Mouse (Mus musculus) kidney, adult 8-10 months (tissue): ENCODE data around the gene Mettl5.

Source experiments
- DNase-seq, 2 experiments: peaks; one replicate each; pipeline ENCODE4 v3.0.0; 2022

The Mettl5 gene

DNA sequence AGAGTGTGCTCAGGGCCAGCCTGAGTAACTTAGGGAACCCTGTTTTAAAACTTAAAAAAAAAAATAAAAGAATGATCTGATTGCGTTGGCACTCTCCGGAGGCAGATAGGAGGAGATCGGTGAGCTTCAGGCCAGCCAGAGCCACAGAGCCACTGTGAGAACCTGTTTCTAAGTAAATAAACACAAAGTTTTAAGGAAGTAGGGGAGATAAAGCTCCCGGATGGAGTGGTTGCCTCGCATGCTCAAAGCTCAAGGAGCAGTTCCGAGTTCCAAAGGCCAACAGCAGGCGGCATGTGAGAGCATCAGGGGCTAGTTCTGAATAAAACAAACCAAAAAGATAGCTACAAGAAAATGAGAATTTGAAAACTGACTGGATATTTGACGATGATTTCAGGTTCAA is 29.0 kb downstream of the Mettl5 start:
- DNase-seq, result peak in 1 of 2 experiments; percentile 9

GRCm38 (mm10) chr2:69851427-69852058 is 33.9 kb downstream of the Mettl5 start:
- DNase-seq, result no peak

DNA sequence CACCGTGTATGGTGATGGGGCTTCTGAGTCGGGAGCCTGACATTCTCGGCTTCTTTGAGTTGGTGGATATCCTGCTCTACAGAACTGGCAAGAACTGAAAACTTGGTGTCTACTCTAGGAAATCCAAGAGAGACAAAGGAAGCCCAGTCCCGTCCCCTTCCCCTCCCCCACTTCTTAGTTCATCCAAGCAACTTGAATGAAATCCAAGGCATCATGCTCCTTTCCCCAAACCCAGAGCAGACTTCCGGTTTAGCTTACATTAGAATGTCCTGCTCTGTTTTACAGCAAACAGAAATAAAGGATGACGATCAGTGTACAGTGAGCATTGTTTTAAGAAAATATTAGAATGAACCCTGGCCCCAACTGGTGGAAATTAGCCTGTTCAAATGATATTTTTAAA is 36.2 kb downstream of the Mettl5 start:
- DNase-seq, result peak in 1 of 2 experiments; percentile 7

DNA sequence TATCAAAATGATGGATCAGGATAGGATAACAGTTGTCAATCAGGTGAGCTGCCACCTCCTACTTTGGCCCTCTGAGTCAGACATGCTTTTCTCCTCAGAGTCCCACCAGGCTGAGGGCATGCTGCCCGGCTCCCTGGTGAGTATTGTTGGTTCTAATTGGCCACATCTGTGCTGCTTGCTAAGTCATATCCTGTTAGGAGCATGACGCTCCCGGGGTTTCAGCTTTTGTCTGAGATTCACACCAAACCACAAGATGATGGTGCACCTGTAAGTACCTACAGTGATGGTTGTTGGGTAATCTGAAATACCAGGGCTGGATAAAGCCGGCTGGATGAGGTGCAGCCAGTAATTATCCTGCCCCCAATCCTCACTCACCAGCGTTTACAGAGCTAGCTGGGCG is 45.2 kb downstream of the Mettl5 start:
- no peak for DNase-seq

DNA sequence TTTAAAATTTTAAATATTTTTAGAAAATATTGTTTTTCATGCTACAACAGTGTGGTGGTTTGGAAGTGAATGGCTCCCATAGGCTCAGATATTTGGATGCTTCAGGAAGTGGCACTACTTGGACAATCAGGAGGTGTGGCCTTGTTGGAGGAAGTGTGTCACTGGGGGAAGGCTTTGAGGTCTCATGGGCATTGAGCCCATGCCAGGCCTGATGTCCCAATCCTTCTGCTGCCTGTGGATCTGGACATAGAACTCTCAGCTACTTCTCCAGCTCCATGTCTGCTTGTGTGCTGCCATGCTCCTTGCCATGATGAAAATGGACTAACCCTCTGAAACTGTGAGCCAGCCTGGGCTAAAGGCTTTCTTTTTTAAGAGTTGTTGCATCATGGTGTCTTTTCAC is 46.7 kb downstream of the Mettl5 start:
- no peak for DNase-seq

- no peak for DNase-seq
Observed at GRCm38 (mm10) chr2:69837996-69838395, 47.4 kb downstream of the Mettl5 start.

- DNase-seq, result no peak
Observed at GRCm38 (mm10) chr2:69837244-69837967, 48.0 kb downstream of the Mettl5 start.

DNA sequence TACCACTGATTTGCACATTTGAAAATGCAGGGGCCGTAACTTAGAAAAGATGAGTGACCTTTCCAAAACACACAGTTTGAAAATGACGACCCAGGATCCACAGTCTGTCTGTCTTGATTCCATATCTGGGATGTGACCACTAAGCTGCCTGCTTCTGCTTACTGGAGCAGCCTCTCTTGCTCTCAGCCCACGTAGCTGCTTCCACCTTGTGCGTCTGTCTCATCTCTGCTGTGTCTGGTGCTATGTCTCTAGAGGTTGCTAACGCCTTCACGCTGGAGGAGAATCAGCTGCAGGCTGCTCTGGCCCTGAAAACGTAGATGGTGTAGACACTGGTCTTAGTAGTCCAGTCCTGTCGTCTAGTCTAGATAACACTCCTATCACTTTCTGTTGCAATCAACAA is 55.3 kb downstream of the Mettl5 start:
- no peak for DNase-seq

DNA sequence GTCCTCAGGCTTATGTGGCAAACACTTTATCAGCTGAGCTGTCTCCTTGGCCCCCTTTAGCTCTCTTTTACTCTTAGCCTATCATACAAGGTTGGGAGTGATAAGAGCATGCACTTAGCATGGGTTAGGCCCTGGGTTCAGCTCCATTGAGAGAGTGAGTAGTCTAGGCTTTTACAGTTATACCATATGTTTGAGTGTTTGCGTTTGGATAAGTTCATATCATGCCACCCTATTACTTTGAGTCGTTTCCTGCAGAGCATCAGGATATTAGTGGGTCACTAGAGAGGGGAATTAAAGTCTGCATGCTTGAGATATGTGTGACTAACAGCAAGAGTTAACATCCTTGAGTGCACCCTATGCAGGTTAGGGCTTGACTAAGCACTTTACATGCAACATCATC is 55.7 kb downstream of the Mettl5 start:
- DNase-seq, result no peak

- no peak for DNase-seq
Observed at GRCm38 (mm10) chr2:69828031-69828430, 57.4 kb downstream of the Mettl5 start.

GRCm38 (mm10) chr2:69826380-69826779 is 59.0 kb downstream of the Mettl5 start:
- no peak for DNase-seq

- no peak for DNase-seq
Observed at GRCm38 (mm10) chr2:69825898-69826297, 59.5 kb downstream of the Mettl5 start.

DNA sequence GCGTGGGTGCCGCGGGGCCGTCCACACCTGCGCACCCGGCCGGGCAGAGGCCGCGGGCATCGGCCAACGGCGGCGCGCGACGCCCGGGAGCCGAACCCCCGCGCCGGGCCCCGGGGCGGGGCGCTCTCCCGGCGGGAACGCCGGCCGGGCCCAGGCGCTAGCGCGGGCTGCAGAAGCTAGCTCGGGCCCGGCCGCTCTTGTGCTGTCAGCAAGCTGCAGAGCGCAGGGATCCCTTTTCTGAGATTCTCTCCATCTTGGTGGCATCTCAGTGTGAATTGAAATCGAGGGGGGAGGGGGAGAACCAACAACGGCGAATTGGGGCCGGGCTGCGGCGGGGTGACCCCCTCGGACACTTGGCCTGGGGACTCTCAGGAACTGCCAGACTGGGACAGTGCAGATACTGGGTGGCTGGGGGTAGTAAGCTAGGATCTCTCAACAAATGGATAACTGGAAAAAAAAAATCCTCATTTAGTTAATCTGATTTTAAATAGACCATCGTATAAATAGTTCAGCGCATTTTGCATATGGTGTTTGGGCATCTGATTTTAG is 62.2 kb downstream of the Mettl5 start:
- peak in 1 of 2 experiments; percentile 4 for DNase-seq

- peak; percentile 4 to 15 for DNase-seq
Observed at GRCm38 (mm10) chr2:69822361-69823128, 62.9 kb downstream of the Mettl5 start.

- no peak for DNase-seq
Observed at GRCm38 (mm10) chr2:69821711-69822110, 63.7 kb downstream of the Mettl5 start, which contains the start of gene Klhl23. TSS of gene Klhl23 (plus strand) at chr2:69821944.
